Mouse (Mus musculus) brain, embryonic 14.5 days (tissue): ENCODE measurements at regions not wholly inside any gene's neighbourhood (a gene's known extent, or its start where the extent isn't known, plus 50 kb on each side); places are given as distances from the start of the nearest gene placed in this dataset.

Source experiments
- CTCF ChIP-seq: fragments of 200-500 bp; IDR thresholded peaks from 2 replicates; pipeline ENCODE4 v1.5.1; 2012; ENCODE audit warnings: inconsistent platforms, mild to moderate bottlenecking, moderate library complexity, borderline replicate concordance; ENCODE audit not compliant: insufficient read depth, insufficient read length; ENCODE audit errors: extremely low read depth
- POLR2A ChIP-seq: fragments of 200-500 bp; IDR thresholded peaks from 2 replicates; pipeline ENCODE4 v1.6.1; 2012; ENCODE audit warnings: mild to moderate bottlenecking, inconsistent platforms, borderline replicate concordance; ENCODE audit not compliant: poor library complexity, insufficient read depth, insufficient read length, severe bottlenecking; ENCODE audit errors: extremely low read depth

DNA sequence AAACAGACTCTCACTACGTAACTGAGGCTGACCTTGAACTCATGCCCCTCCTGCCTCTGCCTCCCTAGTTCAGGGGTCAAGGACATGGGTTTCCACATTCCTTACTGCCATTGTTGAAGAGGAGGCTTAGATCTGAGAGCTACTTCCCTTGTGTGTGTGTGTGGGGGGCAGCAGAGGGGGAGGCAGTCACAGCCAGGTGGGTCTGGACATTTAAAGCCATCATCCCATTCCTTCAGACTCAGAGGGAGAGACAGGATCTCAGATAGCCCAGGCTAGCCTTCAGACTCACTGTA lies 114.5 kb upstream of the Med13l start:
- no peak for TF ChIP-seq CTCF
- no peak for TF ChIP-seq POLR2A
